Mouse (Mus musculus): ENCODE results near the gene Mthfs. TPM values are rescaled to one million over a fixed set of nuclear protein-coding genes. Genes with fewer than 3 reads are reported as not detected.

Mthfs gene
- total RNA-seq, 2 experiments from 2014 or later = 11.4 to 12.6 TPM

Other genes with a start within 250 kb of the Mthfs start
- not detected for gene Trim43b, start 117.8 kb upstream of the Mthfs start, total RNA-seq (2021)
- gene Bcl2a1b, start 11.5 kb upstream of the Mthfs start, total RNA-seq (2021) = 1 to 10 TPM in 1 of 2 experiments, under 1 TPM in 1; 0.40 to 1.2 TPM
- gene Gm29094, start 11.3 kb upstream of the Mthfs start, total RNA-seq (2021) = not detected